Mouse (Mus musculus): ENCODE data around the gene Fbxo48. TPM values are rescaled to one million over a fixed set of nuclear protein-coding genes. Genes with fewer than 3 reads are reported as not detected.

The Fbxo48 gene
- 0.23 TPM for polyA plus RNA-seq (2017; shearing (Covaris generic))

GRCm38 (mm10) chr11:16950976-16951760 is at the start of gene Fbxo48:
TSS of gene Fbxo48 (plus strand) at chr11:16951375.

Other genes starting within 250 kb of the Fbxo48 start
- gene Egfr, start 199.2 kb upstream of the Fbxo48 start, polyA plus RNA-seq (2017; shearing (Covaris generic)): 0.07 TPM
- 10.1 TPM for gene Cnrip1, start 100.2 kb downstream of the Fbxo48 start, polyA plus RNA-seq (2017; shearing (Covaris generic))
- gene Plek, start 101.0 kb downstream of the Fbxo48 start, polyA plus RNA-seq (2017; shearing (Covaris generic)): 90.0 TPM
- gene Ppp3r1, start 207.9 kb downstream of the Fbxo48 start, polyA plus RNA-seq (2017; shearing (Covaris generic)): 74.8 TPM
- 13.6 TPM for gene Wdr92, start 230.7 kb downstream of the Fbxo48 start, polyA plus RNA-seq (2017; shearing (Covaris generic))